Mouse (Mus musculus): ENCODE measurements around the gene Zglp1. TPM values are rescaled to one million over a fixed set of nuclear protein-coding genes. Genes with fewer than 3 reads are reported as not detected.

Gene Zglp1
- total RNA-seq (2023; ENCODE audit: inconsistent age): not detected in 4 replicates

DNA sequence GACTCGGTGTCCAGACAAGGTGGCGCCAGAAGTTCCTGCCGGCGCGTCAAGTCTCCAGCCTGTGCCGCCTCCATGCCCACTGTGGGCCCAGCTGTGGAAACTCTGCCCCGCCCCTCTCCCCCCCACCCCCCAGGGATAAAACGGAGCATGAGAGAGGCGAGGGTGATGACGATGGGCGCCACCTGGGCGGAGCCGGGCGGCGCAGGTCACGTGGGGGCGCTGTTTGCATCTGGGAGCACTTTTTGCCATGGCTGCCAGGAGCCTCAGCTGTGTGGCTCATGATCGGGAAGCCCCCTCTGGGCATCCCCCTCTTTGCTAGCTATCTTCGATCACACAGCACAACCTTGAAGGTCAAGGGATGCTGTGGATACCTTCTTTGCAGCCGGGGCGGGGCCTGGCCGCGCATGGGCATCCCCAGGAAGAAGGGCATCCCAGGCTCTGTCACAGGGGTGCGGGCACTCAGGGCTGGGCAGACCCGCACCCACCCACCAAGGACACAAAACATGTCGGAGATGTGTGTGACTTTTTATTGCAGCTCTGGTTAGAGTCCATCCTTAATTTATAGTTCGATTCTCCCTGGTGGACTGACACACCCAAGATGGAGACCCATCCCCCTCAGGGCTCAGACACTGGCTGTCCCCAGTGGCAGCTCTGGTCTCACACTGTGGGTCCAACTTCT, at the start of gene Zglp1:
TSS of gene Zglp1 (minus strand) at position 88 of the 679 bp plus-strand sequence.

DNA sequence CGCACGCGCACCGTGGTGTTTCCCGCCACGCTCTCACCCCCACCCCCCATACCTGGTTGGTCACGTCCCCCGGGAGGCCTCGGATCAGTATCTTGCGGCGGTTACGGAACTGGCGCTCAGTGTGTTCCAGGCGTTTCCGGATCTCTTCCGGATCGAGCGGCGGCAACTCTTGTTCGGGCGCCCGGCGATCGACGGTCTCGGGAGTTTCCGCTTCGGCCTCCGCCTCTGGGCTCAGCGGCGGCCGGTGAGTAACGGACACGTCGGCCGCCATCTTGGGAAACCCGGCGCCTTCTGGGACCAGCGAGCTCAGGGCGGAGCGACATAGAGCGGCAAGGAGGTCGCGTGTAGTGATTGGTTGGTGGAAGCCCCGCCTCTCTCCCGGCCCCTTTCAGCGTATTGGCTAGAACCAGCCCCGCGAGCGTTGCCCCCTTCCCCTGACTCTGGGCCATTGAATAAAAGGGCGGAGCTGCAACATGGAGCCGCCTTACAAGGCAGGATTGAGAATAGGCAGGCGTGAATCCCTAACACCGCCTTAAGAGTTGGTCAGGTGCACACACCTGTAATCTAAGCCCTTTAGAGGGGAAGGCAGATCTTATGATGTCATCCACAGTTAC, 24.9 kb upstream of the Zglp1 start, which contains the start of the genes Gm38431 and Raver1:
TSS of gene Gm38431 (minus strand) at position 291 of the 614 bp plus-strand sequence.
TSS of gene Raver1 (minus strand) at position 302 of the 614 bp plus-strand sequence.

DNA sequence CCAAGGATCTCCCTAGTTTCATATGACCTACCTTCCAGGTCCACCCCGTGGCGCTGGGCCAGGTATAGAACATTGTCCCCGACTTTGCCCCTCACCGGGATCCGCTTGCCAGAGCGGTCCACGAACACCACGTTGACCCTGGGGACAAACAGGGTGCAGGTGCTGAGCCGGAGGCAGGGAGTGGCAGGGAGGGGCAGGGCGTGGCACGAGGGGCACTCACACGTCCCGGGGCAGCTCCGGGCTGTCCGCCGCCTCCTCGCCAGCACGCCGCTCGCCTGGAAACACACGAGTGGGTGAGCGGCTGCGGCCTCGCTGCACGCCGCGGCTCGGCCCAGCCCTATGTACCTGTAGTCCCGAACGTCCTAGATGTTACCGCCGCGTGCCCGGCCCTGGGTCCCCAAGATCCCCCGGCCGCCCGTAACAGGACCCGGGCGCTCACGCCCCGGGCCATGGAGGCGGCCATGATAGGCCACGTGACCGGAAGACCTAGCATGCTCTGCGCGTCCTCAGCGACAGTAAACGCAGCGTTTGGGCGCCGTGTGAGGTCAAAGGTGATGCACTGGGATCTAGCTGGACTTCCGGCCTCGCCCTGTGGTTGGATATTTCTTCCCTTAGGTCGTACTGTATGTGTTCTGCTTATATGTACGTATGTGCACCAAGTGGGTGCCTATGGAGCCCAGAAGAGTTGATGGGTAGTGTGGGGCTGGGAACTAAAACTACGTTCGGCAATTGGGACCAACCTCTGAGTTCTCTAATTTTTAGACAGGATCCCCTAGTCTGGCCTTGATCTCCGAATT, 6.3 kb upstream of the Zglp1 start, which contains the start of the genes Gm49373 and Fdx1l:
TSS of gene Gm49373 (minus strand) at position 53 of the 797 bp plus-strand sequence.
TSS of gene Fdx1l (minus strand) at position 571 of the 797 bp plus-strand sequence.

DNA sequence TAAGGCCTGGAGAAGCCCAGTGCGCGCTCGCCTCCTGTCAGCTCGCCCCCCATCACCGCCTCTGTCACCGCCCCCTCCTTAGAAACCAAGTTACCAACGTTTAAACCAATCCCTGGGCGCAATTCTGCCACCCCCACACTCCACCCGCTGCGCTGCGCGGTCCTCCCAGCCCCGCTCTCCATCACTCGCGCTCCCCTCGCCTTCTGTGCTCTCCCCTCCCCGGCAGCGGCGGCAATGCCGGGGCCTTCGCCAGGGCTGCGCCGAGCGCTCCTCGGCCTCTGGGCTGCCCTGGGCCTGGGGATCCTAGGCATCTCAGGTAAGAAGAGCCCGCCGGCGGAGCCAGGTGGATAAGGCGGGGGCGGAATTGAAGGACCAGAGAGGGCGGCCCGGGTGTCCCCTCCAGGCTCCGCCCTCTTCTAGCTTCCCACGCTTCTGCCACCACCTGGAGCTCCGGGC, 35.0 kb downstream of the Zglp1 start, which contains the start of gene Icam5:
TSS of gene Icam5 (plus strand) at position 178 of the 456 bp plus-strand sequence.

DNA sequence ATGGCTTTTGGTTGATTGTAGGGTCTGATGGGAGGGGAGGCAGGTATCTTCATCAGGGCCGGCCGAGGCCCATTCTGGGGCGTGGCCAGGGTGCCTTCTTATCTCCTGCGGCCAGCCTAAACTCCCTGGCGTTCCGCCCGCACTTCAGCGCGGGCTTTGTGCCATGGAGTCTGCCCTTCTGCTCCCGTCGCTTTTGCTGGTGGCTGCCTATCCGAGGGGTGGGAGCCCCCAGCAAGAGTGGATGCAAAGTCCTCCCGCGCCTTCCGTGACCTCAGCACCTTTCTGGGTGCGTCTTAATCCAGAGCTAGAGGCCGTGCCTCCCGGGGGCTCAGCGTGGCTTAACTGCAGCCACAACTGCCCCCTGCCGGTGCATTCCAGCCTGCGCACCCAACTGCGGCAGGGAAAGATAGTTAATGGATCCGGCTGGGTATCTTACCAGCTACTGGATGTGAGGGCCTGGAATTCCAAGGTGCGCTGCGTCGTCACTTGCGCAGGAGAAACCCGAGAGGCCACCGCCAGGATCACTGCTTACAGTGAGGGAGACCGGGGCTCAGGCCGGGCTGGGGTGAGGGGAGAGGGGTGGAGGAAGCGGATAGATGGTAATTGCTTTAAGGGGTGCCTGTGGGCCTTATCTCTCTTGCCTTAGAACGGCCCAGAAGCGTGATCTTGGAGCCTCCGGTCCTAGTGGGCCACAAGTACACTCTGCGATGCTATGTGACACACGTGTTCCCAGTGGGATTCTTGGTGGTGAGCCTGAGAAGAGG, 37.4 kb downstream of the Zglp1 start, which contains the start of gene Icam4:
TSS of gene Icam4 (plus strand) at position 83 of the 764 bp plus-strand sequence.

DNA sequence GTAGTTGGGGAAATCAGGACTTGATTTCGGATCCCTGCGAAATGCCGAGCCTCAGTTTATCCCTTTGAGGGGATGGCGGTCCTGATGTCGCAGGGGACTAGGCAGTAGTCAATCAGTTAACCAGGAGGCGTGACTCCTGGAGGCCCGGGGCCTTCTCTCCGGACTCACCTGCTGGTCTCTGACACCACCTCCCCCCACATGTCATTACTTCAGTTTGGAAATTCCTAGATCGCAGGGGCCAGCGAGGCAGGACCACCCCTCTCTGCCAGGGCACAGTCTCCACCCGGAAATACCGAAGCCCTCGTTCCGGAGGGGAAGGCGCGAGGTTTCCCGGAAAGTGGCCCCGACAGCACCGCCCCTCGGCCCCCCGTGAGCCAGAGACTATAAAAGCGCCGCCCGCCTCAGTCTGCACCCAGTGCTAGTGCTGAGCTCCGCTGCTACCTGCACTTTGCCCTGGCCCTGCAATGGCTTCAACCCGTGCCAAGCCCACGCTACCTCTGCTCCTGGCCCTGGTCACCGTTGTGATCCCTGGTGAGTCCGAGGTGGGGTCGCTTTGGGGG, 51.2 kb downstream of the Zglp1 start, which contains the start of gene Icam1:
TSS of gene Icam1 (plus strand) at position 415 of the 560 bp plus-strand sequence.

Other genes with a start within 250 kb of the Zglp1 start
- not detected in 4 replicates for gene Rdh8, start 248.6 kb downstream of the Zglp1 start, total RNA-seq (2023; ENCODE audit: inconsistent age)
- gene A230050P20Rik, start 198.5 kb downstream of the Zglp1 start, total RNA-seq (2023; ENCODE audit: inconsistent age): 47.6 to 54.9 TPM (median 52.4 TPM) in 4 replicates
- gene Angptl6, start 187.4 kb downstream of the Zglp1 start, total RNA-seq (2023; ENCODE audit: inconsistent age): 0.83 to 1.2 TPM (median 1.1 TPM) in 4 replicates
- gene Ppan, start 178.9 kb downstream of the Zglp1 start, total RNA-seq (2023; ENCODE audit: inconsistent age): 124 to 148 TPM (median 127 TPM) in 4 replicates
- gene Eif3g, start 168.5 kb downstream of the Zglp1 start, total RNA-seq (2023; ENCODE audit: inconsistent age): 166 to 189 TPM (median 176 TPM) in 4 replicates
- gene Dnmt1, start 107.2 kb downstream of the Zglp1 start, total RNA-seq (2023; ENCODE audit: inconsistent age): 68.8 to 75.8 TPM (median 74.5 TPM) in 4 replicates
- gene S1pr2, start 90.3 kb downstream of the Zglp1 start, total RNA-seq (2023; ENCODE audit: inconsistent age): 2.4 to 4.0 TPM (median 3.1 TPM) in 4 replicates
- gene Mrpl4, start 64.4 kb downstream of the Zglp1 start, total RNA-seq (2023; ENCODE audit: inconsistent age): 51.2 to 61.9 TPM (median 59.0 TPM) in 4 replicates
- 48.1 to 52.0 TPM (median 49.9 TPM) in 4 replicates for gene Icam1, start 51.1 kb downstream of the Zglp1 start, total RNA-seq (2023; ENCODE audit: inconsistent age)
- gene Icam4, start 37.7 kb downstream of the Zglp1 start, total RNA-seq (2023; ENCODE audit: inconsistent age): 0.55 TPM in 1 of 4 replicates, not detected in the others
- gene Icam5, start 35.0 kb downstream of the Zglp1 start, total RNA-seq (2023; ENCODE audit: inconsistent age): not detected in 4 replicates
- 1.2 to 1.4 TPM (median 1.2 TPM) in 4 replicates for gene Gm49373, start 6.0 kb upstream of the Zglp1 start, total RNA-seq (2023; ENCODE audit: inconsistent age)
- gene Fdx1l, start 6.5 kb upstream of the Zglp1 start, total RNA-seq (2023; ENCODE audit: inconsistent age): 27.5 to 34.2 TPM (median 29.9 TPM) in 4 replicates
- 5.0 to 9.1 TPM (median 8.3 TPM) in 4 replicates for gene Gm38431, start 24.9 kb upstream of the Zglp1 start, total RNA-seq (2023; ENCODE audit: inconsistent age)
- 98.7 to 119 TPM (median 109 TPM) in 4 replicates for gene Raver1, start 24.9 kb upstream of the Zglp1 start, total RNA-seq (2023; ENCODE audit: inconsistent age)
- gene Tyk2, start 64.2 kb upstream of the Zglp1 start, total RNA-seq (2023; ENCODE audit: inconsistent age): 56.6 to 61.0 TPM (median 58.4 TPM) in 4 replicates
- 113 to 130 TPM (median 121 TPM) in 4 replicates for gene Cdc37, start 82.9 kb upstream of the Zglp1 start, total RNA-seq (2023; ENCODE audit: inconsistent age)
- gene Pde4a, start 98.6 kb upstream of the Zglp1 start, total RNA-seq (2023; ENCODE audit: inconsistent age): 9.4 to 14.6 TPM (median 11.2 TPM) in 4 replicates
- gene Keap1, start 172.3 kb upstream of the Zglp1 start, total RNA-seq (2023; ENCODE audit: inconsistent age): 27.8 to 30.2 TPM (median 29.4 TPM) in 4 replicates
- 0.21 to 0.66 TPM (median 0.29 TPM) in 3 of 4 replicates, not detected in the other for gene S1pr5, start 181.3 kb upstream of the Zglp1 start, total RNA-seq (2023; ENCODE audit: inconsistent age)
- 46.2 to 61.6 TPM (median 48.2 TPM) in 4 replicates for gene Atg4d, start 198.2 kb upstream of the Zglp1 start, total RNA-seq (2023; ENCODE audit: inconsistent age)
- gene Kri1, start 220.9 kb upstream of the Zglp1 start, total RNA-seq (2023; ENCODE audit: inconsistent age): 132 to 152 TPM (median 133 TPM) in 4 replicates
- gene Cdkn2d, start 224.3 kb upstream of the Zglp1 start, total RNA-seq (2023; ENCODE audit: inconsistent age): 18.1 to 29.9 TPM (median 23.5 TPM) in 4 replicates
- 2.7 to 3.9 TPM (median 3.0 TPM) in 4 replicates for gene Ap1m2, start 245.2 kb upstream of the Zglp1 start, total RNA-seq (2023; ENCODE audit: inconsistent age)